Mouse (Mus musculus): ENCODE data around the gene Pde8b. TPM values are rescaled to one million over a fixed set of nuclear protein-coding genes. Genes with fewer than 3 reads are reported as not detected.

The Pde8b gene
- polyA plus RNA-seq, 1 experiment: 24.2 TPM

GRCm38 (mm10) chr13:95260886-95261789, 11.0 kb upstream of the Pde8b start:
- WGBS: 62% methylated on average over 9 of the region's 9 CpGs
- no peak for TF ChIP-seq CTCF (IDR thresholded peaks at IDR 0.05; ENCODE audit: borderline replicate concordance, insufficient read depth, low read depth, low read length)
- no peak for TF ChIP-seq POLR2A (IDR thresholded peaks at IDR 0.05; ENCODE audit: borderline replicate concordance, insufficient read depth, low read length)
- Histone ChIP-seq H3K4me3 (replicated peaks; ENCODE audit: insufficient read depth, low read depth, low read length) (no peak overlapping the region), H3K4me1 (ENCODE audit: control insufficient read depth, insufficient read depth, low read length) (no peaks in the 10 kb centered on the region), H3K27me3 (ENCODE audit: control insufficient read depth, insufficient read depth, low read length) (no peaks in the 10 kb centered on the region), H3K27ac (ENCODE audit: insufficient read depth, low read length) (no peak overlapping the region)
- DNase-seq: no peak

DNA sequence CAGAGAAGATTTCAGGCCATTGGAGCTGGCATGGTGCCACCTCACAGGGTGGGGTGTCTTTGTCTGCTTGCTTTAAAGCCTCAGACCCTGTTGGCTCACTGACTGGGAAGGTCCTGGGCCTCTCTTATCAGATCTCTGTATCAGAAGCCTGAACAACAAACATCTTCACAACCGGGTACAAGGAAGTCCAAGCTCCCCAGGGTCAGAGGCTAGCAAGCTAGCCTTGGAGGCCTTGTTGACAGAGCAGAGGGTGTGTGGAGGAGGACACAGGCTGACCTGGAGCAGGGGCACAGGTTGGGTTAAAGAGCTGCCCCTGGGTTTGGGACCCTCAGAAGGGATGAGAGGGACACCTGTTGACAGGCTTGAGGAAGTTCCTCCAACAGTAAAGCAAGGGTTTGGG, 10.3 kb upstream of the Pde8b start:
- Histone ChIP-seq H3K4me3 (replicated peaks; ENCODE audit: insufficient read depth, low read depth, low read length) (no peak overlapping the region), H3K27ac (ENCODE audit: insufficient read depth, low read length) (no peak overlapping the region), H3K4me1 (ENCODE audit: control insufficient read depth, insufficient read depth, low read length) (no peaks in the 10 kb centered on the region), H3K27me3 (ENCODE audit: control insufficient read depth, insufficient read depth, low read length) (no peaks in the 10 kb centered on the region)
- no peak for DNase-seq
- TF ChIP-seq POLR2A (IDR thresholded peaks at IDR 0.05; ENCODE audit: borderline replicate concordance, insufficient read depth, low read length) (no peak), CTCF (IDR thresholded peaks at IDR 0.05; ENCODE audit: borderline replicate concordance, insufficient read depth, low read depth, low read length) (no peak)
- WGBS: 50% methylated on average over 1 of the region's 1 CpGs

- DNase-seq: no peak
- WGBS: 79% methylated on average over 6 of the region's 6 CpGs
- no peaks in the 10 kb centered on the region for H3K27me3 ChIP-seq (ENCODE audit: control insufficient read depth, insufficient read depth, low read length)
- no peak overlapping the region for H3K4me3 ChIP-seq (replicated peaks; ENCODE audit: insufficient read depth, low read depth, low read length)
- no peak overlapping the region for H3K27ac ChIP-seq (ENCODE audit: insufficient read depth, low read length)
- no peaks in the 10 kb centered on the region for H3K4me1 ChIP-seq (ENCODE audit: control insufficient read depth, insufficient read depth, low read length)
- TF ChIP-seq POLR2A (IDR thresholded peaks at IDR 0.05; ENCODE audit: borderline replicate concordance, insufficient read depth, low read length): no peak
Measured at GRCm38 (mm10) chr13:95257083-95257482, 6.9 kb upstream of the Pde8b start.

GRCm38 (mm10) chr13:95255083-95255482, 4.9 kb upstream of the Pde8b start:
- Histone ChIP-seq H3K27ac (ENCODE audit: insufficient read depth, low read length) (no peak overlapping the region), H3K4me3 (replicated peaks; ENCODE audit: insufficient read depth, low read depth, low read length) (no peak overlapping the region), H3K27me3 (ENCODE audit: control insufficient read depth, insufficient read depth, low read length) (no peaks in the 10 kb centered on the region), H3K4me1 (ENCODE audit: control insufficient read depth, insufficient read depth, low read length) (no peaks in the 10 kb centered on the region)
- WGBS: 92% methylated on average over 3 of the region's 3 CpGs
- TF ChIP-seq POLR2A (IDR thresholded peaks at IDR 0.05; ENCODE audit: borderline replicate concordance, insufficient read depth, low read length) (no peak), CTCF (IDR thresholded peaks at IDR 0.05; ENCODE audit: borderline replicate concordance, insufficient read depth, low read depth, low read length) (no peak)
- DNase-seq: no peak

GRCm38 (mm10) chr13:95243026-95243425, 7.1 kb downstream of the Pde8b start:
- Histone ChIP-seq H3K27me3 (ENCODE audit: control insufficient read depth, insufficient read depth, low read length) (no peaks in the 10 kb centered on the region; the same call in 1 of the 2 replicates), H3K4me3 (replicated peaks; ENCODE audit: insufficient read depth, low read depth, low read length) (no peak overlapping the region), H3K4me1 (ENCODE audit: control insufficient read depth, insufficient read depth, low read length) (no peaks in the 10 kb centered on the region), H3K27ac (ENCODE audit: insufficient read depth, low read length) (no peak overlapping the region)
- DNase-seq: no peak
- TF ChIP-seq CTCF (IDR thresholded peaks at IDR 0.05; ENCODE audit: borderline replicate concordance, insufficient read depth, low read depth, low read length) (no peak), POLR2A (IDR thresholded peaks at IDR 0.05; ENCODE audit: borderline replicate concordance, insufficient read depth, low read length) (no peak)
- 76% methylated on average over 2 of the region's 2 CpGs for WGBS

DNA sequence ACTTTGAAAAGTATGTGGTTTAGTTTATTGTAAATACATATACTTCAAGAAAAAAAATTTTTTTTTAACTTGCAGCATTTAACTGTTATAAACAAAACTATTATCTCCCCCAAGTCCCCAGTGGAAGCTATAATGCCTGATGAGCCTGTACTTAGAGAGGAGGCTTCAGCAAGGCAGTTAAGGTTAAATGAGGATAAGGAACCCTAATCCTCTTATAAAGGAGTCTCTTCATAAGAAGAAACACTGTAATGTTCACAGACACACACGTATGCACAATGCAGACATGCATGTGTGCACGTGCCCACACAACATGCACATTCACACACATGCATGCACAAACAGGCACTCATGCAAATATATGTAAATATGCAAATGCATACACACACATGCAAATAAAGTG, 12.6 kb downstream of the Pde8b start:
- Histone ChIP-seq H3K27ac (ENCODE audit: insufficient read depth, low read length) (no peak overlapping the region), H3K4me1 (ENCODE audit: control insufficient read depth, insufficient read depth, low read length) (no peaks in the 10 kb centered on the region), H3K27me3 (ENCODE audit: control insufficient read depth, insufficient read depth, low read length) (no peaks in the 10 kb centered on the region), H3K4me3 (replicated peaks; ENCODE audit: insufficient read depth, low read depth, low read length) (no peak overlapping the region)
- 85% methylated on average over 2 of the region's 2 CpGs for WGBS
- TF ChIP-seq POLR2A (IDR thresholded peaks at IDR 0.05; ENCODE audit: borderline replicate concordance, insufficient read depth, low read length): no peak
- no peak for TF ChIP-seq CTCF (IDR thresholded peaks at IDR 0.05; ENCODE audit: borderline replicate concordance, insufficient read depth, low read depth, low read length)
- DNase-seq: no peak

- WGBS: 74% methylated on average over 8 of the region's 8 CpGs
- DNase-seq: no peak
- Histone ChIP-seq H3K27ac (ENCODE audit: insufficient read depth, low read length) (no peak overlapping the region), H3K27me3 (ENCODE audit: control insufficient read depth, insufficient read depth, low read length) (no peaks in the 10 kb centered on the region), H3K4me3 (replicated peaks; ENCODE audit: insufficient read depth, low read depth, low read length) (no peak overlapping the region), H3K4me1 (ENCODE audit: control insufficient read depth, insufficient read depth, low read length) (no peaks in the 10 kb centered on the region)
- no peak for TF ChIP-seq POLR2A (IDR thresholded peaks at IDR 0.05; ENCODE audit: borderline replicate concordance, insufficient read depth, low read length)
- no peak for TF ChIP-seq CTCF (IDR thresholded peaks at IDR 0.05; ENCODE audit: borderline replicate concordance, insufficient read depth, low read depth, low read length)
Measured at GRCm38 (mm10) chr13:95235261-95235660, 14.9 kb downstream of the Pde8b start.
